Mouse (Mus musculus) lung, postnatal 4 days (tissue): ENCODE data around the gene Tspan18.
A peak's percentile ranks its signal among the peaks of the same experiment; 100 is the strongest.

Experiments used
- DNase-seq, 2 experiments: peaks; one replicate each; pipeline ENCODE4 v3.0.0; 2021

Gene Tspan18

DNA sequence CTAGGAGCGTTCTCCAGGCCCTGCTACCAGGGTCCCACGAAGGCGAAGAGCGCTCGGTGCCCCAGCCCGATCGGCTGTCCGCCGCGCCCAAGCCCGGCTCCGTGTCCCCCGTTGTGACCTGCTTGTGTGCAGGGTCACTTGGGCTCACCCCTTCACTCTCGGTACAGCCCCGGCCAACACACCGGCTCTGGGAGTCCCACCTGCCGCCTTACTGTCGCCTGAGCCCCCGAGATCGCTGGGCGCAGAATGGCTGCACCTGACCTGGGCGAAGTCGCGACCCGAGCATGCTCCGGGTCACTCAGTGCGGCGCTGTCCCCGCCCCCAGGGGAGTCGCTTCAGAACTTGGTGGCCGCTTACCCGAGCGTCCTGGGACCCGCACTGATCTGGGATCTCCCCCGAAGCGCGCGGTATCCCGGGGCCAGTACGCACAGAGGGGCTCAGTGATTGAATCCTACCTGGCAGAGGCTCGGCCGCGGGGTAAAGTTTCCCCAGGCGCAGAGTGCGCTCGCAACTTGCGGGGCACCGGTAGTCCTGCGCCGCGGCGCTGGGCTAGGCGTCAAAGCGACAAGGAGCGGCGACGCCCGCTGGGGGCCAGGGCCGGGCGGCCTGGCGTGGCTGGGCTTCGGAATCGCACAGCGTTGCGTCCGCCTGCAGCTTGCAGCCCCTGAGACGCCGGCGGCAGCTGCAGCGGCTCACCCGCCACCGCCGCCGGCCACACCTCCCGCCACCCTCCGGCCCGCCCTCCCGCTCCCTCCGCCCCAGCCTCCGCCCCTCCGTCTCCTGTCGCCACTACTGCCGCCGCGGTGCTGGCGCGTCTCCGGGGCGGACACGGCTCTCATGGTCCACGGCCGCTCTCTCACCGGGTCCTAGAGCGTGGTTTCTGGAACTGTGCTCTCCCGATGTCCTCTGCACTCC is at the start of gene Tspan18:
Tspan18 (minus strand) TSS at position 689 of the 915 bp plus-strand sequence.
- peak; percentile 85 to 92 for DNase-seq

DNA sequence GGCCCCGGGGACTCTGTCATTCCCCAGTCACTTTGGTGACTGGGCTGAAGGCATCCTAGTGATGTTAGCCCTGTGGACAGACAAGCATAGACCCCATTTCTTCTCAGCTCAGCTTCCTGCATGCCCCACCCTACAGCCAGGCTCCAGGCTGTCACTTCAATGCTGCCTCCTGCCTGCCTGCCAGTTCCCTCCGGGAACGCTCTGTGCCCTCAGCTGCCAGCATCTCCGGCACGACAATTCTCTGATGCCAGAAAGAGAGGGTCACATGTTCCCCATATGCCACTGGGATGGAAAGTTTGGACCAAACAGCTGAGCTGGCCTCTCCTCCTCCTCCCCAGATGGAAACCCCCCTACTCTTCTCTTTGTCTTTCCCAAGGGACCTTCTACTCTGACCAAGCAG is 49.5 kb upstream of the Tspan18 start:
- no peak for DNase-seq

GRCm38 (mm10) chr2:93380680-93381089 is 46.4 kb upstream of the Tspan18 start:
- peak; percentile 25 to 53 for DNase-seq

GRCm38 (mm10) chr2:93377797-93378196 is 43.5 kb upstream of the Tspan18 start:
- no peak for DNase-seq

DNA sequence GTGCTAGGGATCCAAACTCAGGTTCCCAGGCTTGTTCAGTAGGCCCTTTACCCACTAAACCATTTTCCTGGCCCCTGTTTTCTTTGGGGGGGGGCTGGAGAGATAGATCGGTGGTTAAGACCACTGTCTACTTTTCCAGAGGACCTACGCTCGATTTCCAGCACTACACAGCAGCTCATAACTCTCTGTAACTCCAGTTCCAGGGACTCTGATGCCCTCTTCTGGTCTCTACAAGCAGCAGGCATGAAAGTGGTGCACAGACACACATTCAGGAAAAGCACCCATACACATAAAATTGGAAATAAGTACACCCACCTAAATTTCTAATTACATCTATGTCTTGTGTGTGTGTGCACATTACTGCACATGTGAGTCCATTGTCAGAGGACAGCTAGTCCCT is 42.9 kb upstream of the Tspan18 start:
- DNase-seq: no peak

- no peak for DNase-seq
These were observed 38.6 kb upstream of the Tspan18 start for GRCm38 (mm10) chr2:93372872-93373271.

DNA sequence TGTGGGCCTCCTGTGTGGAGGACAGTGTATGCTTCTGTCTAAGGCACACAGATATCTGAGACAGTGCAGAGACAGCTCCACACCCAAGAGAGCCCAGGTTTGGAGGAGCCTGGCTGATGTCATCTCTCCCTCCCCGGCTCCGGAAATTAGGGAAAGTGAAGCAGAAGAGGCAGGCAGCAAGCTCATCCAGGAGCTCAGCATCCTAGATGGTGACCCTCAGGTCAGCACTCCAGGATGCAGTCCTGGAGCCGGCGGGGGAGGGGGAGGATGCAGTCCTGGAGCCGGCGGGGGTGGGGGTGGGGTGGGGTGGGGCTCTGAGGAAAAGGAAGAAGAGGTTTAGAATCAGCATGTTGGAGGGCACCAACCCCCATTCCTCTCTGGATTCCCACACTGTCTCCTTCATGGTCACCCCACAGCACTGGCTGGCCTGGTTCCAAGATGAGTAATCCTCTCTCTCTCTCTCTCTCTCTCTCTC is 37.8 kb upstream of the Tspan18 start:
- DNase-seq: no peak

GRCm38 (mm10) chr2:93368954-93369353 is 34.6 kb upstream of the Tspan18 start:
- DNase-seq: no peak

DNA sequence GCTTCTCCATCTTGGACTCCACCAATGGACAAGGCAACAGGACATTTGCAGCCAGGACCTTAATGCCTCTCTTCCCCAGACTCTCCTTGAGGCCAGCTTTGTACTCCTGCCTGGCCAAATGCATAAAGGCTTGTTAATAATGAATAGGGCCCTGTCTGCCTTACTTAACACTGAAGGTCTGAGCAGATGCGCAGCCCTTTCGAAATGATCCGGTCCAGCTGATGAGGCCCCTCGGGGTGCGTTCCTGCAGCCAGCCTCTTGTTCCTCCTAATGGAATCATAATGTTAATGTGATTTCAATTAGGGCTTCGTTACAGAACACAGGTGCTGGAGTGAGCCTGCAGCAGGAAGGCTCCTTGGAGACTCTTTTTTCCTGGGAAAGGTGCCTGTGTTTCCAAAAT is 33.7 kb upstream of the Tspan18 start:
- no peak for DNase-seq

GRCm38 (mm10) chr2:93365411-93365810 is 31.1 kb upstream of the Tspan18 start:
- DNase-seq: no peak

DNA sequence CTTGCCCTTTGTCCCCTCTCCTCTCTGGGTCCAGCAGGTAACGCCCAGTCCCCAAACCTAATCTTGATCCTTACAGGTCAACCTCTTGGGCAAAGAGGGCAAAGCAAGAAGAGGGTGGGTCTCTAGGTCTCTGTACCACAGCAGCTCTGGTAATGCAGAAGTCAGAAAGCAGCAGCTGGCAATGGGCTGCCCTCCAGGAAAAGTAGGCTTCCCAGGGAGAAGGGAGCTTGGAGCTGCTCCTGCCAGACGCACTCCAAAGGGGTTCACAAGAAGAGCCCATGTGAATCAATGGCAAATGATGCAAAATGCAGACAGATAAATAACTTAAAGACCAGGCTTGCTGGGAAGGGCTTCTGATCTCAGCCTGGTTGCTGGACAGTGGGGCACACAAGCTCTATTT is 30.6 kb upstream of the Tspan18 start:
- no peak for DNase-seq

DNA sequence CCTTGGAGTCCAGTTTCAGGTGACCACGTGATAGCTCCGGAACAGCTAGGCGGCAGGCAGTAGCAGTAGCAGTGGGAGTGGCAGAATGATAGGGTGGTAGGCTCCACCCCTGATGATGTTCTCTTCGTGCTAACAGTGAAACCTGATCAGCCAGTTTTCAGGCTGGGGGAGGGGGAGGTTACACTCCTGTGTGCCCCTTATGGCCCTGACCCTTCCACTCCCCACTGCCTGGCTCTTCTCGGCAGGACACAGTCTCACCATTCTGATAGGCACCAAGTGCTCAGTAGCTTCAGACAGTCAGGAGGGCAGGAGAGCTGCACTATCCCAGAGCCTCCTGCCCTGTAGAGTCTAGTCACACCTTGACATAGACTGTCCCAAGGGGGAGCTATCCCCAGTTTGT is 27.1 kb upstream of the Tspan18 start:
- DNase-seq: no peak

DNA sequence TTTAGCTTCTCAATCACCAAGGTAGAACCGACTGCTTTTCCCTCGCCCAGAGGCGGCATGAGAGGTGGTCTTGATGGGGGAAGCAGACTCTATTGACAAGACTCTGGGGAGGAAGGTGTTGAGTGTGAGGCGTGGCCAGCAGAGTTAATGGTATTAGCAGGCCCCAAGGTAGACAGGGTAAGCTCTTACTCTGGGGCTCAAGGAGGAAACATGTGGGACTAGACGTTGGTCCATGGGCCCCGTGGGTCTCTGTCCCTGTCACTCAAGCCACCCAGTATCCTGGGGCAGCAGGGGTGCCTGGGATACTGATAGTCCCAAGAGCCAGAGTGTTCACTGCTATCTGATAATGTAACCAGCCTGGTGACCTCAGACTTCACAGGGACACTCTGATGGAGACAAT is 26.0 kb upstream of the Tspan18 start:
- no peak for DNase-seq

- no peak for DNase-seq
These were observed 23.1 kb upstream of the Tspan18 start for GRCm38 (mm10) chr2:93357391-93357790.

DNA sequence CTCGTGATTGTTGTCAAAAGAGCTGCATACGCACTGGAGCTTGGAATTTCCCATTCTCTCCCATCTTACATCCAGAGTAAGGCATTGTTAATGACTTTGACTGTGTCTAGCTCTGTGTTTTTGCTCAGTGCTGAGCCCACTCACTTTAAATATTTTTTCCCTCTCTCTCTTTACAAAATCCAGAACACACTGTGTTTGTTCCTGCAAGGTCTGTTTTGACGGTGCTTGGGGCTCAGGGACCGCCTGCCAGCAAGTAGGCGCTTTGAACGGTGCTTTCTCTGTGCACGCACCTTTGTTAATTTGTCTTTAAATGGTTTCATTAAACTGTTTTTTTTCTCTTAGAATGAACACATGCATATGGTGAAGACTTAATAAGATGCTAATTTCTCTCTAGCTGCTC is 21.5 kb upstream of the Tspan18 start:
- no peak for DNase-seq

DNA sequence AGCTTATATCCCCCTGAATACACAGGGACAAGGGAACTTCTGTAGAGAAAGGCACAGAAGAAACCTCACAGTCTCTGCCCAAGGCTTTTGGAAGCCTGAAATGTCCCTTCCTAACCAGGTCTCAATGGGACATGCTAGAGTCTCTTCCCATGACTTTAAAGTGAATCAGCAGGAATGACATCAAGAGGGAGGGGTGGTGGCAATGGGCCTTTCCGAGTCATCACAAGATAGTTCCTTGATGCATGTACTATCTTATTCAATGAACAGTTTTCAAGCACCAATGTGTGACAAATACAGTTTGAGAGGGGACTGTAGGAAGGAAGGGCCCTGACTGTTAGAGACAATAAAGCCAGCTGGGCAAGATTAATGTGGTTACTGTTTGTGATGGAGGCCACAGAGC is 20.3 kb upstream of the Tspan18 start:
- no peak for DNase-seq

DNA sequence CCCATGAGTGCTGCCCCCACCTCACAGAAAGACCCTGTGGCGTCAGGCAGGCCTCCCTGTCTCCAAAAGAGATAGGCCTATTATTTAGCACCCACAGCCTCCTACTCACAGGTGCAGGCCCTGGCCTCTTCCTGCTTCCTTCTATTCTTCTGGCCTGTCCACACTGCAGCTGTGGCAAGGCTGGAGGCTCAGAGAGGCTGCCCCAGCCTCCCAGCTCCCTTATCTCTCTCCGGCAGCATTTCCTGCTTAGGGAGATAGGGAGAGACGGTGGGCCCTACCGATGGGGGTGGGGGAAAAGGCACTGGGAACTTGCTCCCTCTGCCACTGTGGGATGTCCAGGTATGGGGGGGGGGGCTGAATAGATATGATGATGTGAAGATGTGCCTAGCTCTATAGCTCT is 19.4 kb upstream of the Tspan18 start:
- peak; percentile 50 to 76 for DNase-seq

GRCm38 (mm10) chr2:93352915-93353685 is 18.8 kb upstream of the Tspan18 start:
- DNase-seq: no peak

DNA sequence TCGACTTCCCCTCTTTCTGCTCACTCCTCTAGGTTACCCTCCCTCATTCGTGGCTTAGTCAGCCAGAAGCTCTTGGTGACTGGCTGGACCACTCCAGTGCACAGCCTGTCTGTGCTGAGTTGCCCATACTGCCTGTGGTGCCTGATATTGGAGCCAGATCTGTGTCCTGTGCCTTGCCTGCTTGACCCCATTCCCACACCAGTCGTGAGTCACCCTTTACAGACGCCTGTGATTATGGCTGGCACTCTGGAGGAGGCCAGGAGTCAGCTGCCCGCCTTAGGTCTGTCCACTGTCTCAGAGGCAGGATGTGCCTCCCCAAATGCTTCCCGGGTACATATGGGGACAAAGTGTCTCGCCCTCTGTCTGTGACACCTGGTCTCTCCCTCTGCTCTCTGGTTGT is 17.0 kb upstream of the Tspan18 start:
- DNase-seq: no peak

DNA sequence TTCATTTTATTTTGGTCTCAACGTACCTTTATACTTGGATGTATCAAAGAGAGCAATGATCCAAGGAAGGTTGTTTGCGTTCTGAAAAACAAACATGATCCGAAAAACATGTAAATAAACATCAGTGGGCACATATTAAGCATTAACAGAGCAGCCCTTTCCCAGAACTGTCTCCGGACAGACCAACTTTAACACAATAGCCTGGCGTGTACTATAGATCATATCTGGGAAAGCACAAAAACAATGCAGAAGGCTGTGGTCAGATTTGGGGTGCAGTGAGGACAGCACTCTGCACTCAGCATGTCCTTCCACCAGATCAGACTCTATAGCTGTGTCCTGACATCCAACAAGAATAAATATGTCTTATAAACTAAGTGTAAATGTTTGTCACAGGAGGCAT is 12.7 kb upstream of the Tspan18 start:
- no peak for DNase-seq

- DNase-seq: no peak
These were observed 12.3 kb upstream of the Tspan18 start for GRCm38 (mm10) chr2:93346609-93347008.

DNA sequence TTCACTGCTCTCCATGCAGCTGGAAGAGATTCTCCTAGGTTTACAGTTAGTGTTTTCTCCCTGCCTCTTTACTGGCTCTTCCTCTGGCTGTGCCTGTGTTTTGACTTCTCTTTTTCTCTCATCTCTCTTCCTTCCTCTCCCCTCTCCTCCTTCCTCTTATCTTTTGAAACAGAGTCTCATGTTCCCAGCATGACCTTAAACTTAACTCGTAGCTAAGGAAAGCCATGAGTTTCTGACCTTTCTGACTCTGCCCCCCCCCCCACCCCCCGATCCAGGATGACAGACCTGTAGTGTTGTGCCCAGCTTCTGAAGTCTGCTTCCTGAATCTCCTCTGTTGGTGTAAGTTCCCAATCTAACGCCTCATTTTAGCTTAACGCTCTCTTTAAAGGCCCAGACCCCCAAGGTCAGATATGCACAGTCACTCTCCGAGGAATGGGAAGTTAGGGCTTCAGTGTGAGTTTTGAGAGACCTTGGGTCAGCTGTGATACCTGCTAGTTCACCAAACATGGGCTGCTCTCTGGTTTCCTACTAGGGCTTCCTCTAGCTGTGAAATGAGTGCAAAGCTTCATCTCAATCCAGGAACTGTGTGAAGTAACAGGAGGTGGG is 11.5 kb upstream of the Tspan18 start:
- DNase-seq: no peak

DNA sequence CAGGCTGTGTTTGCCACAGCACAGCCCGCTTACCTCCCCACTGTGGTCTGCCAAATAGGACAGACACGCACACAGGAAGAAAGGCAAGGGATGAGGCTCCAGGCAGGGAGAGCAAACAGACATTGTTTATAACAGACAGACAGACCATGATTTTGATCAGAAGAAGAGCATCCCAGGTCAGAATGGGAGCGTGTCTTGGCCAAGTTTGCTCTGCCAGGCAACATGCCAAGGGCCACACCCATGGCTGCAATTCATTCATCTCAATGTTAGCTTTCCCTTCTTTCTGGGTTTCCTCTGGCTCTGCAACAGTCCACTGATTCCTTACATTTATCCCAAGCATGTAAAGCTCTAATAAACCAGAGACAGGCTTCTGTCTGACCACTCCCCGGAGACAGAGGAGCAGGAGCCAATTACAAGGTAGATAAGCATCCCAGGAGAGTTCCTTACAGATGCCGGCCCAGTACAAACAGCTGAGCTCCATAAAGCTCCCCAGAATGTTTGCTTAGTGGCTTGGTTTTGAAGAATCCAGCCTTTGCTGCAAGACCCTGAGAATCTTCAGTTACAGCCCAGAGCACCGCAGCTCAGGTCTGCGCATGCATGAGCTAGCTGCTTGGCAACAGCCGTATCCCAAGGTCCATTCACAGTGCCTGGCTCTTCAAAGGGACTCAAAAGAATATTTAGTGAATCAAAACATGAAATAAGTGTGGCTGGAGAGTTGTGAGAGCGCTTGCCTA is 5.2 kb upstream of the Tspan18 start:
- DNase-seq: peak; percentile 59 to 69
